Mouse (Mus musculus) v-Abl transformed pro-B cells (cell line): ENCODE results near the gene Nupr1l.
"Not testable (repeated sequence)": the region's sequence is repeated elsewhere in the genome, so short reads cannot be mapped to it uniquely, and the experiment has no call there.

Source experiments
- in situ Hi-C, 2 experiments: fragments of 400-800 bp; cut with MboI; formaldehyde crosslinking; loops; one replicate each; pipeline ENCODE4 v1.15.1; 2025; ENCODE audit not compliant: unreplicated experiment in 2 of 2

Gene Nupr1l

GRCm38 (mm10) chr5:129914024-129914423, 5.7 kb downstream of the Nupr1l start:
- in situ Hi-C loops: loop anchor here (5.0 to 10.0 kb wide), 3 partner anchors 241 to 943 kb away; no protein-coding TSS in a partner anchor

GRCm38 (mm10) chr5:129915491-129915890, 7.2 kb downstream of the Nupr1l start:
- in situ Hi-C loops: loop anchor here in 1 of 2 experiments (10.0 kb wide), 2 partner anchors 239 to 939 kb away; no protein-coding TSS in a partner anchor

- in situ Hi-C loops: loop anchor here in 1 of 2 experiments (10.0 kb wide), 2 partner anchors 237 to 937 kb away; no protein-coding TSS in a partner anchor
Observed at GRCm38 (mm10) chr5:129918065-129918651, 9.8 kb downstream of the Nupr1l start.

- in situ Hi-C loops: loop anchor here in 1 of 2 experiments (10.0 kb wide), 2 partner anchors 236 to 936 kb away; no protein-coding TSS in a partner anchor
Observed at GRCm38 (mm10) chr5:129918752-129919151, 10.4 kb downstream of the Nupr1l start.

GRCm38 (mm10) chr5:129919320-129919719, 11.0 kb downstream of the Nupr1l start:
- in situ Hi-C loops: loop anchor here in 1 of 2 experiments (10.0 kb wide), 2 partner anchors 235 to 935 kb away; no protein-coding TSS in a partner anchor

- in situ Hi-C loops: no loop called here
Observed at GRCm38 (mm10) chr5:129921972-129922371, 13.6 kb downstream of the Nupr1l start.

GRCm38 (mm10) chr5:129924820-129925452, 16.6 kb downstream of the Nupr1l start:
- in situ Hi-C loops: no loop called here

GRCm38 (mm10) chr5:129925933-129926332, 17.6 kb downstream of the Nupr1l start:
- in situ Hi-C loops: no loop called here

GRCm38 (mm10) chr5:129929924-129930855, 21.9 kb downstream of the Nupr1l start:
- in situ Hi-C loops: no loop called here

GRCm38 (mm10) chr5:129936941-129937340, 28.6 kb downstream of the Nupr1l start:
- in situ Hi-C loops: no loop called here

- in situ Hi-C loops: no loop called here
Observed at GRCm38 (mm10) chr5:129940281-129940680, 31.9 kb downstream of the Nupr1l start.

GRCm38 (mm10) chr5:129940736-129941494, 32.6 kb downstream of the Nupr1l start:
- in situ Hi-C loops: no loop called here

GRCm38 (mm10) chr5:129941495-129942045, 33.2 kb downstream of the Nupr1l start, which contains the start of gene Vkorc1l1:
Gene Vkorc1l1 (plus strand): TSS chr5:129941970.
- in situ Hi-C loops: no loop called here

GRCm38 (mm10) chr5:129942073-129942939, 34.0 kb downstream of the Nupr1l start:
- in situ Hi-C loops: not testable (repeated sequence)

- in situ Hi-C loops: no loop called here
Observed at GRCm38 (mm10) chr5:129943402-129943801, 35.1 kb downstream of the Nupr1l start.

- in situ Hi-C loops: no loop called here
Observed at GRCm38 (mm10) chr5:129947528-129948033, 39.2 kb downstream of the Nupr1l start.

- in situ Hi-C loops: no loop called here
Observed at GRCm38 (mm10) chr5:129952143-129952542, 43.8 kb downstream of the Nupr1l start.

- in situ Hi-C loops: no loop called here
Observed at GRCm38 (mm10) chr5:129954473-129955254, 46.3 kb downstream of the Nupr1l start.
